Mouse (Mus musculus): Measurements from ENCODE around the gene Gramd4.

DNA sequence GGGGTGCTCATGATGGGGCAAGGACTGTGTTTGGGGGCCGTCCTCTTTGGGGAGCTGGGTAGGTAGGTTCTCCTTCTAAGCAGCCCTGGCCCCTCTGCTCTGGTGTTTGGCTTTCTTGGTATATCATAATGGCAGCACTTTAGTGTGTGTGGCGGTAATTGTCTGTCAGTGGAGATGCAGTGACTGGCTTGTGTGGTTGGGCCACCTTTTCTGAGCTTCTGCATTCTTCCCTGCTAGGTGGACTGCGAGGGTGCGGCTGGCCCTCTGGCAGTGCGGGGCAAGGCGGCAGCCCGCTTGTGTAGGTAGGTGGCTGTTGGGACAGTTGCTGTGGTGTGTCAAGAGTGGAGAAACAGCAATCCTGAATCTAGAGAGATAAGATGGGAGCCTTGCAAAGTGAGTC, 3.7 kb downstream of the Gramd4 start:
- no peak for TF ChIP-seq CTCF (IDR thresholded peaks at IDR 0.05; ENCODE audit: control insufficient read depth, insufficient read depth, low read length)
- TF ChIP-seq POLR2A (IDR thresholded peaks at IDR 0.05; ENCODE audit: borderline replicate concordance, control insufficient read depth, low read depth, low read length): no peak
